Mouse (Mus musculus) forebrain, embryonic 14.5 days (tissue): Measurements from ENCODE around the gene Pms2. TPM values are rescaled to one million over a fixed set of nuclear protein-coding genes. Genes with fewer than 3 reads are reported as not detected.

Experiments
- ATAC-seq: fragments of 200-750 bp; cut with Nextera tagmentation; 2 replicates; pipeline ENCODE4 v1.8.0; 2017; ENCODE audit warnings: mild to moderate bottlenecking, moderate library complexity
- DNase-seq: peaks from one replicate; pipeline ENCODE4 v3.0.0-alpha.2; 2015; ENCODE audit warnings: low spot score
- H3K27ac ChIP-seq: fragments of 300-500 bp; sonication (generic); 2 replicates; pipeline ENCODE4 v1.5.1; 2014; ENCODE audit warnings: low read depth, mild to moderate bottlenecking, control low read depth, low read length, moderate library complexity
- H3K27me3 ChIP-seq: fragments of 300-500 bp; sonication (generic); replicated peaks from 2 replicates; pipeline ENCODE4 v1.6.1; 2014; ENCODE audit warnings: low read length, control low read depth, mixed read lengths; ENCODE audit not compliant: control insufficient read depth, insufficient read depth
- H3K36me3 ChIP-seq: fragments of 300-500 bp; sonication (generic); 2 replicates; pipeline ENCODE4 v1.6.1; 2014; ENCODE audit warnings: low read length, control low read depth; ENCODE audit not compliant: control insufficient read depth, insufficient read depth
- H3K4me1 ChIP-seq: fragments of 300-500 bp; sonication (generic); 2 replicates; pipeline ENCODE4 v1.6.1; 2014; ENCODE audit warnings: antibody characterized with exemption, low read length, control low read depth; ENCODE audit not compliant: control insufficient read depth, insufficient read depth
- H3K4me2 ChIP-seq: fragments of 300-500 bp; sonication (generic); 2 replicates; pipeline ENCODE4 v1.6.1; 2014; ENCODE audit warnings: mild to moderate bottlenecking, control low read depth, low read length
- H3K4me3 ChIP-seq: fragments of 300-500 bp; sonication (generic); 2 replicates; pipeline ENCODE4 v1.5.1; 2014; ENCODE audit warnings: low read depth, low read length, control low read depth
- H3K9ac ChIP-seq: fragments of 300-500 bp; sonication (generic); 2 replicates; pipeline ENCODE4 v1.6.1; 2014; ENCODE audit warnings: mild to moderate bottlenecking, low read length, control low read depth, moderate library complexity
- H3K9me3 ChIP-seq: fragments of 300-500 bp; sonication (generic); replicated peaks from 2 replicates; pipeline ENCODE4 v1.6.1; 2016; ENCODE audit warnings: low read length, control low read depth, mixed read lengths; ENCODE audit not compliant: control insufficient read depth
- WGBS: fragments of 180-500 bp; shearing (Covaris S2); extraction: QIAGEN DNeasy Blood & Tissue Kit; methylation state at CpG from one replicate; pipeline ENCODE4 v1.1.7; 2014; 5-methylcytosine and 5-hydroxymethylcytosine counted together
- polyA plus RNA-seq: library from polyadenylated mRNA; unstranded; fragments of >200 nt; fragmentation: Nextera tagmentation; extraction: Ambion mirVana; gene quantifications from 2 replicates; pipeline ENCODE4 v1.2.1, GENCODE M21; 2014

The Pms2 gene
- polyA plus RNA-seq, 1 experiment from 2014 or later, result 23.7 TPM

DNA sequence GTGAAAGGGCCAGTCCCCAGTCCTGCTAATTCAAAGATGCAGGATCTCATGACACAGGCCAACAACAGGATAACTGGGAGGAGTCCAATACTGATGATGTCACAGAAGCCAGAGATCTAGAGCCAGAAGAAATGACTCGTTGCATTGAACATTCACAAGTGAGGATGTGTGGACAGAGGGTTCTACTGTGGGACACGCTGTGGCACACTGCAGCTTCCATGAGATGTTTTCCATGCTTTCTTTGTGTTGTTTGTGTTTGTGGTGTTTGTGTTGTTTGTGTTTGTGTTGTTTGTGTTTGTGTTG, 65.8 kb downstream of the Pms2 start:
- Histone ChIP-seq H3K9me3 (no peaks in the 10 kb centered on the region), H3K27ac (no peak overlapping the region), H3K4me3 (no peak overlapping the region), H3K4me2 (no peak overlapping the region), H3K4me1 (no peaks in the 10 kb centered on the region), H3K36me3 (no peaks in the 10 kb centered on the region), H3K27me3 (no peaks in the 10 kb centered on the region), H3K9ac (no peak overlapping the region)
- ATAC-seq (0 out of 2 replicates have a peak, but pooled peaks have one; percentile 10), DNase-seq (no peak)
- 49% methylated on average over 2 of the region's 2 CpGs for WGBS

DNA sequence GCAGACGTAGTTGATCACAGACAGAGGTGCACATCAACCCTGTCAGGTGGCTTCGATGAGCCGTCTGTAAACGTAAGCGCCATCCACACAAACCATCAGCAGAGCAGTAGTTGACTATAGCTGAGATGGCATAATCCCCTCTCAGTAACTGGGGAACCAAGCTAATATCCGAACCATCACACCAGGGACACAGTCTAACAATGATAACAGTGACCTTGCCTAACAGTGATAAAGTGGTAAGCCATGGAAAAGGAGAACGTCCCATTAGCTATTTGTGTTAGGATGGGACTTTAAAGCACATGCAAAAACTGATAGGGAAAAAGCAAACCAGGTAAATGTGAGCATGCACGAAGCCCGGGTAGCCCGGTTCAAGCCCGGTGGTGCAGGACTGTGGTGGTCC, 66.5 kb downstream of the Pms2 start:
- WGBS, result 88% methylated on average over 11 of the region's 11 CpGs
- Histone ChIP-seq H3K9me3 (no peaks in the 10 kb centered on the region), H3K4me2 (no peak overlapping the region)

DNA sequence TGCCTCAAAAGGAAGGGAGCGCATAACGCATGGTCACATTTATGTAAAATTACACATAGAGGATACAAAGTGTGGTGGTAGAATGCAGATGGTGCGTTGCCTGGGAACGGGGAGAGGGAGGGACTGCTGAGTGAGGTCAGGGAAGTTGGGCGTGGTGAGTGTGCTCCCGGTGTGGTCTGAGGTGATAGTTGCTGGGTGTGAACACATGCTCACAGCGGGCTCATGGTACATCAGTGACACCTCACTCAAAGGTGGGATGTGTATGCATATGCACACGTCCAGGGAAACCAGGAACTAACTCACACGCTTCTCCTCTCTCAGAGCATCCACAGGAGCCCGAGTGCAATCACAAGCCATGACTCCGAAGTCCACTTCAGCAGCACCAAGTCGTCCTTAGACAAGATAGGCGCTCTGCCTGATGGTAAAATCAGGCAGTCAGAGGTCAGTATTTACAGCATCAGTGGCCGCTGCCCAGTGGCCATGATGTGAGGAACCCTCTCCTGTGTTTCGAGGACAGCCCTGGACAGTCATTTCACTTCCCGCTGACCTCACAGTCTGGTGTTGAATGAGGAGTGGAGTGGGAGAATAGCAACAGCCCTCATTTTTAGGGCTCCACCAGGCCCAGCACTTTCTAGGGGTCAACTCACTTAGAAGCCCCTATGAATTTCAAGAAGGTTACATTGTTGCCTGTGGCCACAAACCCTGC, 67.1 kb downstream of the Pms2 start:
- Histone ChIP-seq H3K27me3 (no peaks in the 10 kb centered on the region), H3K36me3 (no peaks in the 10 kb centered on the region), H3K9ac (no peak overlapping the region), H3K4me3 (no peak overlapping the region), H3K9me3 (no peaks in the 10 kb centered on the region), H3K4me2 (no peak overlapping the region), H3K4me1 (no peaks in the 10 kb centered on the region), H3K27ac (no peak overlapping the region)
- ATAC-seq (no peak), DNase-seq (no peak)
- WGBS, result 83% methylated on average over 16 of the region's 16 CpGs

More for the DNA sequence above, 66.5 kb downstream of the Pms2 start:
- no peak for ATAC-seq
- Histone ChIP-seq H3K4me3 (no peak overlapping the region), H3K9ac (no peak overlapping the region), H3K36me3 (no peaks in the 10 kb centered on the region), H3K4me1 (no peaks in the 10 kb centered on the region), H3K27ac (no peak overlapping the region), H3K27me3 (no peaks in the 10 kb centered on the region)
- no peak for DNase-seq

DNA sequence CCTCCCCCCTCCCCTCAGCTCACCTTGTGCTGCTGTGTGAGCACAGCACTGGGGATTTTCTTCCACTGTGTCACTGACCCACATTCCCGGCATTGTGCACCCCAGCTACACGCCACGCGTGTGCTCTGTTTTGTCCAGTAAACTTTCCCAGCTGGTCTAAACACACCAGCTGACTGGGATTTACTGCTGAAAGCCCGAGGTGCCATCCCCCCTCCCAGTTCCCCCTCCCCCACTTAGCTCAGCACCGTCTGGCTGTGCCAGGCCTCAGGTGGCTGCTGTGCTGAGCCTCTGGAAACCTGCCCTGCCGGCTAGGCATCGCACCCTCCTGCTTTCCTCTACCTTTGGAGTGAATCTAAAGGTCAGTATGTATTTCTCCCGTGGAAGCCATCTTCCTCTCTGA, 71.1 kb downstream of the Pms2 start:
- Histone ChIP-seq H3K9me3 (no peaks in the 10 kb centered on the region), H3K36me3 (peaks cover 18% of the 10 kb centered on the region), H3K4me1 (no peaks in the 10 kb centered on the region), H3K27me3 (no peaks in the 10 kb centered on the region), H3K27ac (no peak overlapping the region), H3K4me3 (no peak overlapping the region), H3K4me2 (no peak overlapping the region), H3K9ac (no peak overlapping the region)
- WGBS, result 26% methylated on average over 9 of the region's 9 CpGs
- peak; percentile 52 for ATAC-seq
- DNase-seq, result peak; percentile 47

DNA sequence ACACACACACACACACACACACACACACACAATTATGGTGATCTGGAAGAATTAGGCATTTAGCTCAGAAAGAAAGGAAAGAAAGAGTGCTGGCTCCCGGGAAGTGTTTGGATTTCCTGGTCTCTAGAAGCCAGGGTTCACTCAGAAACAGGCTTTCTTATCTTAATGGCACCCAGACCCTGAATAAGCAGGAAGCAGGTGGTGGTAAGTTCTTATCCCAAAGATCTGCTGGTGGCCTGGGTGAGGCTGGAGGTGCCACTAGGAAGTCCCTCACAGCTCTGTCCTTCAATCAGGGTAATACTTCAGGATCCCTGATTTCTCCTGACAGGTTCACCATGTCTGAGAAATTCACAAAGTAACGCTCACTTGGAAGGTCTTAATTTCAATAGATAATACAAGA, 72.6 kb downstream of the Pms2 start:
- H3K4me1 ChIP-seq, result no peaks in the 10 kb centered on the region
- 78% methylated on average over 2 of the region's 2 CpGs for WGBS
- no peak overlapping the region for H3K4me2 ChIP-seq
- no peaks in the 10 kb centered on the region for H3K9me3 ChIP-seq
- DNase-seq, result no peak
- no peak for ATAC-seq
- no peak overlapping the region for H3K9ac ChIP-seq
- no peaks in the 10 kb centered on the region for H3K27me3 ChIP-seq
- H3K4me3 ChIP-seq, result no peak overlapping the region
- peaks cover 31% of the 10 kb centered on the region for H3K36me3 ChIP-seq
- no peak overlapping the region for H3K27ac ChIP-seq

Other genes starting within 250 kb of the Pms2 start
- gene Usp42, start 177.7 kb upstream of the Pms2 start, polyA plus RNA-seq, result 21.7 and 29.1 TPM in 2 replicates
- gene Eif2ak1, start 92.2 kb upstream of the Pms2 start, polyA plus RNA-seq, result 42.5 and 46.9 TPM in 2 replicates
- 0.16 and 0.48 TPM in 2 replicates for gene Ankrd61, start 12.3 kb upstream of the Pms2 start, polyA plus RNA-seq
- 93.9 and 101 TPM in 2 replicates for gene Aimp2, start 117 bp upstream of the Pms2 start, polyA plus RNA-seq
- 1.3 and 1.9 TPM in 2 replicates for gene Gm42421, start 18.2 kb downstream of the Pms2 start, polyA plus RNA-seq
- 1.5 and 2.8 TPM in 2 replicates for gene Rsph10b, start 23.1 kb downstream of the Pms2 start, polyA plus RNA-seq
- 93.0 and 98.1 TPM in 2 replicates for gene Ccz1, start 104.9 kb downstream of the Pms2 start, polyA plus RNA-seq
- gene Ocm, start 116.7 kb downstream of the Pms2 start, polyA plus RNA-seq, result 0.90 TPM in 1 of 2 replicates, not detected in the other
- gene Lmtk2, start 190.5 kb downstream of the Pms2 start, polyA plus RNA-seq, result 5.2 and 7.4 TPM in 2 replicates